Mouse (Mus musculus) MEL (cell line): ENCODE results near the gene Sctr.

Experiments used
- CTCF ChIP-seq, 3 experiments: IDR thresholded peaks in 2 of 3; conservative IDR thresholded peaks in 1 of 3; 2 replicates each; pipeline ENCODE4 v1.5.1; 2011 to 2012; ENCODE audit warnings: low read length in 3 of 3, low read depth in 2 of 3, mild to moderate bottlenecking in 2 of 3, improper control_type of control experiment in 1 of 3, inconsistent platforms in 1 of 3, mixed read lengths in 1 of 3, moderate library complexity in 1 of 3; ENCODE audit not compliant: control insufficient read depth in 1 of 3, insufficient read depth in 1 of 3, poor library complexity in 1 of 3, severe bottlenecking in 1 of 3
- E2F4 ChIP-seq: IDR thresholded peaks from 2 replicates; pipeline ENCODE4 v1.6.1; 2011; ENCODE audit warnings: low read depth, low read length, improper control_type of control experiment, borderline replicate concordance
- GATA1 ChIP-seq: IDR thresholded peaks from 2 replicates; pipeline ENCODE4 v1.6.1; 2011; ENCODE audit warnings: low read depth, low read length, improper control_type of control experiment
- MAZ ChIP-seq: IDR thresholded peaks from 2 replicates; pipeline ENCODE4 v1.6.1; 2012; ENCODE audit warnings: low read depth, mild to moderate bottlenecking, inconsistent platforms, low read length, improper control_type of control experiment
- MXI1 ChIP-seq: IDR thresholded peaks from 2 replicates; pipeline ENCODE4 v1.6.1; 2011; ENCODE audit warnings: mild to moderate bottlenecking, low read depth, low read length, improper control_type of control experiment
- MYB ChIP-seq: IDR thresholded peaks from 2 replicates; pipeline ENCODE4 v1.6.1; 2011; ENCODE audit warnings: mild to moderate bottlenecking, low read depth, low read length, improper control_type of control experiment
- POLR2A ChIP-seq, 2 experiments: IDR thresholded peaks; 2 replicates each; pipeline ENCODE4 v1.6.1; 2011 to 2012; ENCODE audit warnings: low read length in 2 of 2, mild to moderate bottlenecking in 2 of 2, control low read depth in 1 of 2, improper control_type of control experiment in 1 of 2, low read depth in 1 of 2, moderate library complexity in 1 of 2; ENCODE audit not compliant: control insufficient read depth in 1 of 2, insufficient read depth in 1 of 2, poor library complexity in 1 of 2
- POLR2AphosphoS5 ChIP-seq: IDR thresholded peaks from 2 replicates; pipeline ENCODE4 v1.6.1; 2012; ENCODE audit warnings: low read depth, borderline replicate concordance, mild to moderate bottlenecking, inconsistent platforms, low read length, moderate library complexity, mixed read lengths
- RCOR1 ChIP-seq: IDR thresholded peaks from 2 replicates; pipeline ENCODE4 v1.6.1; 2012; ENCODE audit warnings: low read depth, mild to moderate bottlenecking, inconsistent platforms, low read length, improper control_type of control experiment
- SMC3 ChIP-seq: IDR thresholded peaks from 2 replicates; pipeline ENCODE4 v1.6.1; 2011; ENCODE audit warnings: low read depth, low read length, improper control_type of control experiment
- TAL1 ChIP-seq: IDR thresholded peaks from 2 replicates; pipeline ENCODE4 v1.6.1; 2012; ENCODE audit warnings: mild to moderate bottlenecking, inconsistent platforms, low read length, moderate library complexity, mixed read lengths
- USF1 ChIP-seq: IDR thresholded peaks from 2 replicates; pipeline ENCODE4 v1.6.1; 2014; ENCODE audit warnings: low read depth, mild to moderate bottlenecking, inconsistent platforms, low read length, improper control_type of control experiment, moderate library complexity
- ZNF384 ChIP-seq: IDR thresholded peaks from 2 replicates; pipeline ENCODE4 v1.6.1; 2012; ENCODE audit warnings: low read depth, mild to moderate bottlenecking, inconsistent platforms, low read length, improper control_type of control experiment

DNA sequence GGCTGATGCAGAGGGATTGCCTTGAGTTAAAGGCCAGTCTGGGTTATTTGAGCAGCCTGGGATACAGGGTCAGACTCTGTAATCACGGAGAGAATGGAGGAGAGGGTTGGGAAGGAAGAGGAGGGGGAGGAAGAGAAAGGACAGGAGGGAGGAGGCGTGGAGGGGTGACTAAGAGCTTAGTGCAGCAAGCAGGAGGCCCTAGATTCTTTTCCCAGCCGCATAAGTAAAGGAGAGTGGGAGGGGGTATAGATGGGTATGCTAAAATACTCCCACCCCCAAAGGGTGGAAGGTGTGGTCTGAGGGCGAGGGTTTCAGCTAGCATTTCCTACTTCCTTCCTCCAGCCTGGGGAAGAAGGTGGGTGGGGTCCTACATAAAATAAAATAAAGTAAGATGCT is 67.6 kb downstream of the Sctr start:
- TF ChIP-seq MAZ (no peak), CTCF (IDR thresholded peaks at IDR 0.05 in 2 of 3, conservative IDR thresholded peaks at IDR 0.05 in 1 of 3; ENCODE audit: control insufficient read depth in 1 of 3, insufficient read depth in 1 of 3, low read depth in 2 of 3, low read length in 3 of 3, poor library complexity in 1 of 3, severe bottlenecking in 1 of 3) (no peak), MXI1 (no peak), MYB (no peak), ZNF384 (no peak), RCOR1 (no peak), TAL1 (no peak), E2F4 (no peak), SMC3 (no peak), POLR2AphosphoS5 (no peak), GATA1 (no peak), USF1 (no peak), POLR2A (IDR thresholded peaks at IDR 0.05; ENCODE audit: control insufficient read depth in 1 of 2, insufficient read depth in 1 of 2, low read depth in 1 of 2, low read length in 2 of 2, poor library complexity in 1 of 2) (no peak)
